Mouse (Mus musculus): Measurements from ENCODE around the gene Cspg4. TPM values are rescaled to one million over a fixed set of nuclear protein-coding genes. Genes with fewer than 3 reads are reported as not detected.

The Cspg4 gene
- polyA plus RNA-seq, 1 experiment, result not detected

DNA sequence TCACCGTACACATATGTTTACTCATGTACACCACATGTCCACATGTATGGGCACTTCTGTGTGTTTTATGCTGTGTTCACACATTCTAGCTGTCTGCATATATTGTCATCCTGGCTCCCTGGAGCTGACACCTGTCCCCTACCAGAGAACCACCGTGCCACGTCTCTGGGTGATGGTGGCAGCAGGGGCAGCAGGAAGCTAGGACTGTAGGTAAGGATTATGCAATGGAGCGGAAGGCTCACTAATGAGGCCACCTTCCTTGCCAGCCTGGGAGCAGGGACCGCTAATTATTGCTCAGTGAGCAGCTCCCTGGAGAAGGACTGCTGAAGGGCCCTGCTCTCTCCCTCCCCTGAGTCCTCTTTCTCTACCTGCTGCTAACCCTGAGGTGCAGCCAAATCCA, 24.1 kb upstream of the Cspg4 start:
- Histone ChIP-seq H3K4me3 (replicated peaks) (no peak overlapping the region), H3K27me3 (ENCODE audit: control insufficient read depth) (no peaks in the 10 kb centered on the region; the same call in 1 of the 2 replicates), H3K9me3 (ENCODE audit: control insufficient read depth, low read length) (no peaks in the 10 kb centered on the region), H3K36me3 (ENCODE audit: control insufficient read depth) (no peaks in the 10 kb centered on the region), H3K4me1 (ENCODE audit: control insufficient read depth) (no peaks in the 10 kb centered on the region)
- TF ChIP-seq TAL1 (IDR thresholded peaks at IDR 0.05; ENCODE audit: low read length) (no peak), GATA1 (IDR thresholded peaks at IDR 0.05; ENCODE audit: low read length) (no peak)

GRCm38 (mm10) chr9:56841864-56842263, 23.0 kb upstream of the Cspg4 start:
- no peak for TF ChIP-seq GATA1 (IDR thresholded peaks at IDR 0.05; ENCODE audit: low read length)
- no peak for TF ChIP-seq TAL1 (IDR thresholded peaks at IDR 0.05; ENCODE audit: low read length)
- Histone ChIP-seq H3K4me3 (replicated peaks) (no peak overlapping the region), H3K27me3 (ENCODE audit: control insufficient read depth) (no peaks in the 10 kb centered on the region; the same call in 1 of the 2 replicates), H3K9me3 (ENCODE audit: control insufficient read depth, low read length) (no peaks in the 10 kb centered on the region), H3K4me1 (ENCODE audit: control insufficient read depth) (no peaks in the 10 kb centered on the region), H3K36me3 (ENCODE audit: control insufficient read depth) (no peaks in the 10 kb centered on the region)

GRCm38 (mm10) chr9:56842303-56842719, 22.5 kb upstream of the Cspg4 start:
- Histone ChIP-seq H3K27me3 (ENCODE audit: control insufficient read depth) (no peaks in the 10 kb centered on the region; the same call in 1 of the 2 replicates), H3K4me3 (replicated peaks) (no peak overlapping the region), H3K36me3 (ENCODE audit: control insufficient read depth) (no peaks in the 10 kb centered on the region), H3K9me3 (ENCODE audit: control insufficient read depth, low read length) (no peaks in the 10 kb centered on the region), H3K4me1 (ENCODE audit: control insufficient read depth) (no peaks in the 10 kb centered on the region)
- TF ChIP-seq TAL1 (IDR thresholded peaks at IDR 0.05; ENCODE audit: low read length), result no peak
- TF ChIP-seq GATA1 (IDR thresholded peaks at IDR 0.05; ENCODE audit: low read length), result no peak

GRCm38 (mm10) chr9:56843679-56844188, 21.1 kb upstream of the Cspg4 start:
- Histone ChIP-seq H3K27me3 (ENCODE audit: control insufficient read depth) (no peaks in the 10 kb centered on the region; the same call in 1 of the 2 replicates), H3K36me3 (ENCODE audit: control insufficient read depth) (no peaks in the 10 kb centered on the region), H3K4me3 (replicated peaks) (no peak overlapping the region), H3K4me1 (ENCODE audit: control insufficient read depth) (no peaks in the 10 kb centered on the region), H3K9me3 (ENCODE audit: control insufficient read depth, low read length) (no peaks in the 10 kb centered on the region)
- TF ChIP-seq GATA1 (IDR thresholded peaks at IDR 0.05; ENCODE audit: low read length) (no peak), TAL1 (IDR thresholded peaks at IDR 0.05; ENCODE audit: low read length) (no peak)

DNA sequence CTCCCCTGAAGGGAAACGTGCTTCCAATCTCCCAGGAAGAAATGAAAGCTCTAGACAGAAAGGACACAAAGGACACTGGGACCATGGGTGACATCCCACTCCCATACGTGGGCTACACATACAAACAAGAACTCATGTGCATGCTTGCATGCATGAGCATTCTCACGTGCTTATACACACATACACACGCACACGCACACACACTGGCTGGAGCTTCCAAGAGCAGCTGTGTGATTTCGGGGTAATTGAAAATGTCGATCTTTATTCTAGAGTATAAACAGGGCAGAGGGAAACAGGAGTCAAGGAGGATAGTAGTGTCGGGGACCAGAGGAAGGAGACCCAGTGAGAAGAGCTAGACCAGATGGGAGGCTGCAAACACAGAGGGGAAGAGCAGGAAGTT, 20.2 kb upstream of the Cspg4 start:
- Histone ChIP-seq H3K4me1 (ENCODE audit: control insufficient read depth) (no peaks in the 10 kb centered on the region), H3K36me3 (ENCODE audit: control insufficient read depth) (no peaks in the 10 kb centered on the region), H3K27me3 (ENCODE audit: control insufficient read depth) (no peaks in the 10 kb centered on the region; the same call in 1 of the 2 replicates), H3K4me3 (replicated peaks) (no peak overlapping the region), H3K9me3 (ENCODE audit: control insufficient read depth, low read length) (no peaks in the 10 kb centered on the region)
- no peak for TF ChIP-seq GATA1 (IDR thresholded peaks at IDR 0.05; ENCODE audit: low read length)
- TF ChIP-seq TAL1 (IDR thresholded peaks at IDR 0.05; ENCODE audit: low read length), result no peak

GRCm38 (mm10) chr9:56847523-56847922, 17.3 kb upstream of the Cspg4 start:
- TF ChIP-seq GATA1 (IDR thresholded peaks at IDR 0.05; ENCODE audit: low read length) (no peak), TAL1 (IDR thresholded peaks at IDR 0.05; ENCODE audit: low read length) (no peak)
- no peaks in the 10 kb centered on the region for H3K9me3 ChIP-seq (ENCODE audit: control insufficient read depth, low read length)
- no peaks in the 10 kb centered on the region for H3K4me1 ChIP-seq (ENCODE audit: control insufficient read depth)
- H3K27me3 ChIP-seq (ENCODE audit: control insufficient read depth), result no peaks in the 10 kb centered on the region; the same call in 1 of the 2 replicates
- no peaks in the 10 kb centered on the region for H3K36me3 ChIP-seq (ENCODE audit: control insufficient read depth)
- no peak overlapping the region for H3K4me3 ChIP-seq (replicated peaks)

GRCm38 (mm10) chr9:56850128-56850904, 14.5 kb upstream of the Cspg4 start:
- Histone ChIP-seq H3K27me3 (ENCODE audit: control insufficient read depth) (no peaks in the 10 kb centered on the region), H3K36me3 (ENCODE audit: control insufficient read depth) (no peaks in the 10 kb centered on the region), H3K4me1 (ENCODE audit: control insufficient read depth) (no peaks in the 10 kb centered on the region), H3K4me3 (replicated peaks) (no peak overlapping the region), H3K9me3 (ENCODE audit: control insufficient read depth, low read length) (no peaks in the 10 kb centered on the region)
- TF ChIP-seq TAL1 (IDR thresholded peaks at IDR 0.05; ENCODE audit: low read length) (no peak), GATA1 (IDR thresholded peaks at IDR 0.05; ENCODE audit: low read length) (no peak)

- Histone ChIP-seq H3K4me3 (replicated peaks) (no peak overlapping the region), H3K9me3 (ENCODE audit: control insufficient read depth, low read length) (no peaks in the 10 kb centered on the region), H3K27me3 (ENCODE audit: control insufficient read depth) (no peaks in the 10 kb centered on the region), H3K36me3 (ENCODE audit: control insufficient read depth) (no peaks in the 10 kb centered on the region), H3K4me1 (ENCODE audit: control insufficient read depth) (no peaks in the 10 kb centered on the region)
- TF ChIP-seq TAL1 (IDR thresholded peaks at IDR 0.05; ENCODE audit: low read length), result no peak
- no peak for TF ChIP-seq GATA1 (IDR thresholded peaks at IDR 0.05; ENCODE audit: low read length)
These were observed 14.0 kb upstream of the Cspg4 start for GRCm38 (mm10) chr9:56850905-56851252.

GRCm38 (mm10) chr9:56851778-56852177, 13.1 kb upstream of the Cspg4 start:
- no peak overlapping the region for H3K4me3 ChIP-seq (replicated peaks)

More at GRCm38 (mm10) chr9:56851778-56852177, 13.1 kb upstream of the Cspg4 start:
- H3K9me3 ChIP-seq (ENCODE audit: control insufficient read depth, low read length), result no peaks in the 10 kb centered on the region
- no peaks in the 10 kb centered on the region for H3K36me3 ChIP-seq (ENCODE audit: control insufficient read depth)
- no peaks in the 10 kb centered on the region for H3K27me3 ChIP-seq (ENCODE audit: control insufficient read depth)
- no peak for TF ChIP-seq TAL1 (IDR thresholded peaks at IDR 0.05; ENCODE audit: low read length)
- no peaks in the 10 kb centered on the region for H3K4me1 ChIP-seq (ENCODE audit: control insufficient read depth)

All from erythroblast, embryonic 14.5 days (primary cell).